Mouse (Mus musculus) intestine, embryonic 16.5 days (tissue): ENCODE measurements around the gene Dnah8. TPM values are rescaled to one million over a fixed set of nuclear protein-coding genes. Genes with fewer than 3 reads are reported as not detected.
"Not testable (repeated sequence)": the region's sequence is repeated elsewhere in the genome, so short reads cannot be mapped to it uniquely, and the experiment has no call there.

ENCODE experiments used
- ATAC-seq: fragments of 200-750 bp; cut with Nextera tagmentation; 2 replicates; pipeline ENCODE4 v1.8.0; 2017; ENCODE audit warnings: moderate TSS enrichment, moderate library complexity
- H3K27ac ChIP-seq: fragments of 300-500 bp; sonication (generic); 2 replicates; pipeline ENCODE4 v1.5.1; 2014; ENCODE audit warnings: mild to moderate bottlenecking, low read length
- H3K27me3 ChIP-seq: fragments of 300-500 bp; sonication (generic); replicated peaks from 2 replicates; pipeline ENCODE4 v1.6.1; 2014; ENCODE audit warnings: low read length, control low read depth, mixed read lengths; ENCODE audit not compliant: control insufficient read depth, insufficient read depth
- H3K36me3 ChIP-seq: fragments of 300-500 bp; sonication (generic); 2 replicates; pipeline ENCODE4 v1.6.1; 2014; ENCODE audit warnings: low read length, control low read depth; ENCODE audit not compliant: control insufficient read depth, insufficient read depth
- H3K4me1 ChIP-seq: fragments of 300-500 bp; sonication (generic); 2 replicates; pipeline ENCODE4 v1.6.1; 2014; ENCODE audit warnings: low read length, control low read depth, mixed read lengths; ENCODE audit not compliant: control insufficient read depth, insufficient read depth
- H3K4me2 ChIP-seq: fragments of 300-500 bp; sonication (generic); 2 replicates; pipeline ENCODE4 v1.6.1; 2014; ENCODE audit warnings: low read depth, low read length, control low read depth
- H3K4me3 ChIP-seq: fragments of 300-500 bp; sonication (generic); 2 replicates; pipeline ENCODE4 v1.5.1; 2014; ENCODE audit warnings: mild to moderate bottlenecking, low read length
- H3K9ac ChIP-seq: fragments of 300-500 bp; sonication (generic); 2 replicates; pipeline ENCODE4 v1.6.1; 2014; ENCODE audit warnings: low read depth, low read length
- H3K9me3 ChIP-seq: fragments of 300-500 bp; sonication (generic); 2 replicates; pipeline ENCODE4 v1.6.1; 2016; ENCODE audit warnings: low read length, control low read depth; ENCODE audit not compliant: control insufficient read depth
- WGBS: fragments of 180-500 bp; shearing (Covaris S2); extraction: QIAGEN DNeasy Blood & Tissue Kit; methylation state at CpG from one replicate; pipeline ENCODE4 v1.1.7; 2014; 5-methylcytosine and 5-hydroxymethylcytosine counted together
- polyA plus RNA-seq: library from polyadenylated mRNA; unstranded; fragments of >200 nt; fragmentation: Nextera tagmentation; extraction: Ambion mirVana; gene quantifications from 2 replicates; pipeline ENCODE4 v1.2.1, GENCODE M21; 2015

The Dnah8 gene
- polyA plus RNA-seq, 1 experiment from 2014 or later: 0.79 TPM

DNA sequence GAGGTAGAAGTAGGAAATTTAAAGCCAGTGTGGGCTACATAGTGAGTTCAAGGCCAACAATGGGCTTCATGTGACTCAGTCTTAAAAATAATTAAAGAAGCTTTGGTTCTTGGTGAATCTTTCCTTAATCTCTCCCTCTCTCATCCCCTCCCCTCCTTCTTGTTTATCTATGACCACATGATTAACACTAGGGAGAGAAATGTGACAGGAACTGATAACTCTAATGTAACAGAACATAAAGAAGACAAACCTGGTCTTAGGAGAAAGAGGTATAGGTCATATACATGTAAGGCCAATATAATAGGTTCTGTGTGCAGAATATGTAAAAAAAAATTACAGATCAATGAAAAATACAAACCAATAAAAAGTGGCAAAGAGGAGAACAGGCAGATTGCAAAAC, 10.8 kb upstream of the Dnah8 start:
- Histone ChIP-seq H3K27me3 (no peaks in the 10 kb centered on the region), H3K9ac (no peak overlapping the region), H3K4me1 (peaks cover 24% of the 10 kb centered on the region), H3K36me3 (no peaks in the 10 kb centered on the region), H3K4me3 (no peak overlapping the region), H3K9me3 (no peaks in the 10 kb centered on the region), H3K4me2 (no peak overlapping the region), H3K27ac (no peak overlapping the region)
- no peak for ATAC-seq

DNA sequence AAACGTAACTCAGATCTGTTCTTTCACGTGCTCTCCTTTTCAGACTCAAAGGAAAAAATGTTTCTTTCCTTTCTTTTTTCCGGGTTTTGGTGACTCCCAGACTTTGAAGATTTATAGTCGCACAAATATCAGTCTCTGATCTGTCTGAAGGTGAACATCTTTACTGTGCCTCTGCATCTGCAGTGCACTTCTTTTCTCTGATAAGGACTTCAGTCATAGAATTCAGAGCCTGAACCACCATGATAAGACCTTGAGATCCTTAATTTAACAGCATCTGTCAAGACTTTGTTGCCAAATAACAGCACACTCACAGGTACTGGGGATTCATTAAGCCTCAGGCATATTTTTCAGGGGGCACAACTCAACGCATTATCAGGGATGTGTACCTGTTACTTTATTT, 8.0 kb upstream of the Dnah8 start:
- H3K4me2 ChIP-seq: no peak overlapping the region
- H3K4me1 ChIP-seq: peaks cover 10% of the 10 kb centered on the region
- H3K9ac ChIP-seq: no peak overlapping the region
- ATAC-seq: no peak
- no peak overlapping the region for H3K4me3 ChIP-seq
- no peaks in the 10 kb centered on the region for H3K27me3 ChIP-seq
- no peak overlapping the region for H3K27ac ChIP-seq
- H3K36me3 ChIP-seq: no peaks in the 10 kb centered on the region
- no peaks in the 10 kb centered on the region for H3K9me3 ChIP-seq
- WGBS: 89% methylated on average over 5 of the region's 5 CpGs

DNA sequence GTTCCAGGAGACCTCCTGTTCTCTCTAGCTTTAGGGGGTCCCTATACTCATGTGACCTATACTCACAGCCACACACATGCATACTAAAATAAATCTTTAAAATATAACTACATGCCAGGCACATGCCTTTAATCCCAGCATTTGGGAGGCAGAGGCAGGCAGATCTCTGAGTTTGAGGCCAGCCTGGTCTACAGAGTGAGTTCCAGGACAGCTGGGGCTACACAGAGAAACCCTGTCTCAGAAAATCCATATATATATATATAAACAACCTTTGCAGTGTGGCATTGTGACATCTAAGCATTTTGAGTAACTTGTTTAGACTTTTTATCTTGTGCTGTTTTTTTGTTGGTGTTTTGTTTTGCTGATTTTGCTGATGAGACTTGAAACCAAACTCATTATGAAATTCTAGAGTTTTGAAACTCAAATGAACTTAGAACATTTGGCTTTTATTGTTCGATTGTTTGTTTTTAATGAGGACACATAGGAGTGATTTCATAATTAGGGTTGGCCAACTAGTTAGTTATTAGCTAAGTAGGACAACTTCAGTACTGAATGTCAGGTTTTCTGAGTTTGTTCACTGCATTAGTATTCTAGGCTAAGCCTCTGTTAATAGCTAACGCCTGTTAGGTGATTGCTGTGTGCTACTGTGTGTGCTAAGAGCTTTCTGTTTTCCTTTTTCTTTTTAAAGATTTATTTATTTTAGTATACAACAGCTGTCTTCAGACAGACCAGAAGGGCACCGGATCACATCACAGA, 5.8 kb upstream of the Dnah8 start:
- H3K27ac ChIP-seq: no peak overlapping the region
- 0 out of 2 replicates have a peak, but pooled peaks cover 7% of the 10 kb centered on the region for H3K4me1 ChIP-seq
- no peak overlapping the region for H3K4me2 ChIP-seq
- 72% methylated on average over 3 of the region's 3 CpGs for WGBS
- H3K4me3 ChIP-seq: no peak overlapping the region
- no peak overlapping the region for H3K9ac ChIP-seq
- 0 out of 2 replicates have a peak, but pooled peaks have one; percentile 8 for ATAC-seq
- H3K9me3 ChIP-seq: no peaks in the 10 kb centered on the region
- H3K27me3 ChIP-seq: no peaks in the 10 kb centered on the region
- H3K36me3 ChIP-seq: no peaks in the 10 kb centered on the region

DNA sequence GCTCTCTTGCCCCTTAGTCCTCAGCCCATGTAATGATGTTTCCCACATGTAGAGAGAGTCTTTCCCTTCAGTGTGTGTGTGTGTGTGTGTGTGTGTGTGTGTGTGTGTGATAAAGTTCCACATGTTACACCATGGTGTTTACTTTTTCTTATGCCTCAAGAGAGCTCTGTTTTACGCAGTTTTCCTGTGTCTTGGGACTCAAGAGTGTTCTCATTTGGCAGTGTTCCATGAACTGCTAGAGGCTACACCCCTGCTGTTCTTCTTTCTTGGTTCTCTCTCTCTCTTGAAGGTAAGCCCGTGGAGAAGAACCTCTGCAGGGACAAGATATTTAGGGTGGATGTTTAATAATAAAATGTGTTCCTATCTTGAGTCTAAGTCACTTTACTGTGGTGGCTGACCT, 5.0 kb upstream of the Dnah8 start:
- Histone ChIP-seq H3K27ac (no peak overlapping the region), H3K9me3 (no peaks in the 10 kb centered on the region)
- 24% methylated on average over 2 of the region's 2 CpGs for WGBS

DNA sequence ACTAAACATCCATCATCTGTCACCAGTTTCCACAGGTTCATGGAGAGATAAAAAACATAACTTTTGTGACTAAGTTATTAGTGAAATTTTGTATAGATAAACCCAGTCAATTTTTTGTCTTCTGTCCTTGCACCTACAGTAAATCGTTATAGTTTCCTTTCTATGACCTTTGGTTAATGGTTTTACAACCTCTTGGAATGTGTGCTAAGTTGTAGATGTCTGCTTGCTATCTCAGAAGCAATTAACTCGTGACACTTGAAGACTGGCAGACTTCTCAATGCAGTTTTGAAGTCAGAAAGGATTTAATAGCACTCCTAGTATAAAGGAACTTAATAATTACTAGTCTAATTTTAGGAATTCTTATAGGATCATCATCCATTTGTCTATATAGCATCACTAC, 3.6 kb upstream of the Dnah8 start:
- Histone ChIP-seq H3K9me3 (no peaks in the 10 kb centered on the region), H3K36me3 (no peaks in the 10 kb centered on the region), H3K4me3 (no peak overlapping the region), H3K4me1 (0 out of 2 replicates have a peak, but pooled peaks cover 7% of the 10 kb centered on the region), H3K4me2 (no peak overlapping the region), H3K27me3 (no peaks in the 10 kb centered on the region), H3K27ac (no peak overlapping the region), H3K9ac (no peak overlapping the region)
- WGBS: 13% methylated on average over 2 of the region's 2 CpGs
- peak; percentile 65 for ATAC-seq

More for the DNA sequence above, 5.0 kb upstream of the Dnah8 start:
- Histone ChIP-seq H3K27me3 (no peaks in the 10 kb centered on the region), H3K4me2 (no peak overlapping the region), H3K36me3 (no peaks in the 10 kb centered on the region), H3K9ac (no peak overlapping the region), H3K4me1 (0 out of 2 replicates have a peak, but pooled peaks cover 7% of the 10 kb centered on the region), H3K4me3 (no peak overlapping the region)
- no peak for ATAC-seq

DNA sequence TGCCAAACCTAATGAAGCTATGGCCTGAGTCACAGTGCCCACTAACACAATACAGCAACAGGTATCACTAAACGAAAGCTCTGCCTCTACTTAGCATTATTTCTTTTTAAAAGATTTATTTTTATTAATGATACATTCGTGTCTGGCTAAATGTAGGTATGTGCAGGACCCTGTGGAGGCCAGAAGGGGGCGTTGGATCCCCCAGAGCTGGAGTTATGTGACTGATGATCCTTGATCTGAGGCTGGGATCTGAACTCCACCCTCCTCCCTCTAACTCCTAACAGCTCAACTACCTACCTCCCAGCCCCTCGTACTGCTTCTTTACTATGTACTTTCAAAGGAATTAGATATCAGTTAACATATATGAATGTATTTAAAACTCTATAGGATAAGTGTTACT, 2.7 kb upstream of the Dnah8 start:
- H3K27ac ChIP-seq: no peak overlapping the region
- H3K4me3 ChIP-seq: no peak overlapping the region
- 71% methylated on average over 4 of the region's 4 CpGs for WGBS
- no peak overlapping the region for H3K9ac ChIP-seq
- no peaks in the 10 kb centered on the region for H3K36me3 ChIP-seq
- H3K4me2 ChIP-seq: no peak overlapping the region
- H3K27me3 ChIP-seq: no peaks in the 10 kb centered on the region
- no peaks in the 10 kb centered on the region for H3K9me3 ChIP-seq
- 0 out of 2 replicates have a peak, but pooled peaks cover 7% of the 10 kb centered on the region for H3K4me1 ChIP-seq
- no peak for ATAC-seq

DNA sequence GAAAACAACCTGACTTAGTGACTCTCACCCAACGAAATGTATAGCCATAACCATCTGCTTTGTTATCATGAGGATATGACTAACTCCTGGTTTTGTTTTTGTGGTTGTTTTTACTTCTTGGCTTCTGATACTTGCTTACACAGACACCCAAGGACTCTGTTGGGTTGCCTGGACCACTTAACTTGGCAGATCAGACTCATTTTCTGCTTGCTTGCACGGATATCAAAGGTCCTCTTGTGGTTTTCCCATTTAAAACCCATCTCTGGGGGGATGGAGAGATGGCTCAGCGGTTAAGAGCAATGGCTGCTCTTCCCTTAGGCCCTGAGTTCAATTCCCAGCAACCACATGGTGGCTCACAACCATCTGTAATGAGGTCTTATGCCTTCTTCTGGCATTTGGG, 954 bp upstream of the Dnah8 start:
- WGBS: 90% methylated on average over 3 of the region's 3 CpGs
- H3K36me3 ChIP-seq: no peaks in the 10 kb centered on the region
- H3K9me3 ChIP-seq: no peaks in the 10 kb centered on the region
- H3K27ac ChIP-seq: no peak overlapping the region
- H3K4me3 ChIP-seq: no peak overlapping the region
- H3K4me1 ChIP-seq: 0 out of 2 replicates have a peak, but pooled peaks cover 7% of the 10 kb centered on the region
- no peak overlapping the region for H3K9ac ChIP-seq
- ATAC-seq: no peak
- no peaks in the 10 kb centered on the region for H3K27me3 ChIP-seq
- no peak overlapping the region for H3K4me2 ChIP-seq

DNA sequence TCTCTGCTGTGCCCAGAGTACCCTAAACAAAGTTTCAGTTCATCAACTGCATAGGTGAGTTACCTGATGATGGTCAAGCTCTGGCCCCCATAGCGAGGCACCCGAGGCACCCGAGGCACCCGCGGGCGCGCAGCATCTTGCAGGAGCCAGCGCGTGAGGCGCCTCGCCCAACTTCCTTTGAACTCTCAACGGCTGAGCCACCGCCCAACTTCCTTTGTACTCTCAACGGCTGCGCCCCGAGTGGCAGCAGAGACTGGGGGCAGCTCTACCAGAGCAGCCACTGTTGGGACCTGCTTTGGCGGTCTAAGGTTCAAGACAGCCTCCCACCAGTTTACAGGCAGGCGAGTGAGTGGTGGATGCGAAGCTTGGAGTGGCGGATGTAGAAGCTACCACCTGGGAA, 2.6 kb downstream of the Dnah8 start, which contains the start of gene Glo1:
TSS of gene Glo1 (minus strand) at position 153 of the 400 bp plus-strand sequence.
- H3K36me3 ChIP-seq, H3K4me1 ChIP-seq, H3K4me3 ChIP-seq, H3K27ac ChIP-seq, H3K9me3 ChIP-seq, H3K27me3 ChIP-seq, H3K4me2 ChIP-seq, H3K9ac ChIP-seq: not testable (repeated sequence)
- no CpG with 5 or more reads among the region's 20 CpGs for WGBS
- ATAC-seq: peak; percentile 60; the same call in 1 of the 2 replicates

DNA sequence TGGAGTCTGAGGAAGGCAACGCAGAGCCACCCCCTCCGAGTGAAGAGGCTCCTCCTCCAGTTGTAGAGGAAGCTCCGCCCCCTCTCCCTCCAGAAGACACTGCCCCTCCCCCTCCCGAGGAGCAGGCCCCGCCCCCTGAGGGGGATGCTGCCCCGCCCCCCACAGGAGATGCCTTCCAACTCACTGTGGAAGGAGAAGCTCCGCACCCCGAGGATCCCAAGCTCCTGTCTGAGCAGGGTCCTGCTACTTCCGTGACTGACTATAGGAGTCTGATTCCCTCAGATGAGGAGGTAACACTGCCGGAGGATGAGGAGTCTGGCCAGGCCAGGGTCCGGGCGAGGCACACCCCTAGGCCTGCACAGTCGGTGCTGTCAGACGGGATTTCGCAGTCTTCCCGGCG, 11.2 kb downstream of the Dnah8 start:
- Histone ChIP-seq H3K27me3 (no peaks in the 10 kb centered on the region), H3K4me2 (peak overlapping the region; percentile 26), H3K27ac (no peak overlapping the region), H3K36me3 (no peaks in the 10 kb centered on the region), H3K4me1 (peaks cover 4% of the 10 kb centered on the region; the same call in 1 of the 2 replicates), H3K9ac (peak overlapping the region; percentile 27), H3K4me3 (peak overlapping the region; percentile 23), H3K9me3 (no peaks in the 10 kb centered on the region)
- peak; percentile 21; the same call in 1 of the 2 replicates for ATAC-seq
- 23% methylated on average over 17 of the region's 17 CpGs for WGBS
